Mouse (Mus musculus) midbrain, embryonic 12.5 days (tissue): ENCODE measurements around the gene Casp14. TPM values are rescaled to one million over a fixed set of nuclear protein-coding genes. Genes with fewer than 3 reads are reported as not detected.
"Not testable (repeated sequence)": the region's sequence is repeated elsewhere in the genome, so short reads cannot be mapped to it uniquely, and the experiment has no call there.

Experiments used
- ATAC-seq: fragments of 200-750 bp; cut with Nextera tagmentation; 2 replicates; pipeline ENCODE4 v1.8.0; 2017; ENCODE audit warnings: low read depth, moderate TSS enrichment, moderate library complexity; ENCODE audit not compliant: low FRiP score
- H3K27ac ChIP-seq: fragments of 300-500 bp; sonication (generic); replicated peaks from 2 replicates; pipeline ENCODE4 v1.5.1; 2016; ENCODE audit warnings: mild to moderate bottlenecking
- H3K27me3 ChIP-seq: fragments of 300-500 bp; sonication (generic); 2 replicates; pipeline ENCODE4 v1.6.1; 2016; ENCODE audit warnings: mild to moderate bottlenecking
- H3K36me3 ChIP-seq: fragments of 300-500 bp; sonication (generic); 2 replicates; pipeline ENCODE4 v1.6.1; 2016
- H3K4me1 ChIP-seq: fragments of 300-500 bp; sonication (generic); 2 replicates; pipeline ENCODE4 v1.6.1; 2016
- H3K4me2 ChIP-seq: fragments of 300-500 bp; sonication (generic); replicated peaks from 2 replicates; pipeline ENCODE4 v1.6.1; 2016; ENCODE audit warnings: mild to moderate bottlenecking, moderate library complexity
- H3K4me3 ChIP-seq: fragments of 300-500 bp; sonication (generic); 2 replicates; pipeline ENCODE4 v1.5.1; 2016; ENCODE audit warnings: mild to moderate bottlenecking
- H3K9ac ChIP-seq: fragments of 300-500 bp; sonication (generic); replicated peaks from 2 replicates; pipeline ENCODE4 v1.6.1; 2016; ENCODE audit warnings: mild to moderate bottlenecking, moderate library complexity
- H3K9me3 ChIP-seq: fragments of 300-500 bp; sonication (generic); 2 replicates; pipeline ENCODE4 v1.6.1; 2016; ENCODE audit warnings: mild to moderate bottlenecking
- WGBS: fragments of 180-500 bp; shearing (Covaris S2); methylation state at CpG from one replicate; pipeline ENCODE4 v1.1.7; 2016; 5-methylcytosine and 5-hydroxymethylcytosine counted together
- polyA plus RNA-seq: library from polyadenylated mRNA; unstranded; fragments of >200 nt; fragmentation: Nextera tagmentation; extraction: Ambion mirVana; gene quantifications from 2 replicates; pipeline ENCODE4 v1.2.1, GENCODE M21; 2016

The Casp14 gene
- polyA plus RNA-seq, 1 experiment from 2014 or later = not detected

DNA sequence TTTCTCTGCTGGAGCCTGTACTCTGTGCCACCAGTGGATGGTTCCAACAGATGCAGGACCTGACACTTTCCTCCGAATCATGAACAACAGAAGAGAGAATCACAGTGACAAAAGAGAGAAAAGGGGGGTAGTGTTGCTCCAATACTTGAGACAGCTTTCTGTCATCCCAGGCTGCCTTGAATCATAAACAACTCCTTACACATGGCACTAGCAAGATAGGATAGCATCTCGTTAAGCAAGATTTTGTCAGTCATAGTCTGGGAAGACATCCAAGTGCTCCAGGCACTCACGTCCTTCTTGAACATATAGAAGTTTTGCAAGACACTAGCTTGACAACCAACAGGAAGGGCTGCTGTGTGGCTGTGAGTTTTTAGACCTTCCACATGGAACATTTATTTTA is 8.9 kb upstream of the Casp14 start:
- Histone ChIP-seq H3K4me2 (no peak overlapping the region), H3K9ac (no peak overlapping the region), H3K27ac (no peak overlapping the region), H3K36me3 (no peaks in the 10 kb centered on the region), H3K27me3 (no peaks in the 10 kb centered on the region), H3K4me1 (no peaks in the 10 kb centered on the region), H3K4me3 (no peak overlapping the region), H3K9me3 (no peaks in the 10 kb centered on the region)
- 79% methylated on average over 3 of the region's 3 CpGs for WGBS
- no peak for ATAC-seq

GRCm38 (mm10) chr10:78723416-78723815 is 5.3 kb upstream of the Casp14 start:
- WGBS = 46% methylated on average over 2 of the region's 2 CpGs

GRCm38 (mm10) chr10:78722654-78723053 is 4.6 kb upstream of the Casp14 start:
- no peak for ATAC-seq
- H3K9me3 ChIP-seq = no peaks in the 10 kb centered on the region
- no peak overlapping the region for H3K27ac ChIP-seq
- H3K4me2 ChIP-seq = no peak overlapping the region
- no peaks in the 10 kb centered on the region for H3K27me3 ChIP-seq
- no peaks in the 10 kb centered on the region for H3K4me1 ChIP-seq
- H3K9ac ChIP-seq = no peak overlapping the region
- H3K4me3 ChIP-seq = no peak overlapping the region
- H3K36me3 ChIP-seq = no peaks in the 10 kb centered on the region
- 91% methylated on average over 2 of the region's 2 CpGs for WGBS

More at GRCm38 (mm10) chr10:78723416-78723815, 5.3 kb upstream of the Casp14 start:
- no peak overlapping the region for H3K27ac ChIP-seq
- no peaks in the 10 kb centered on the region for H3K27me3 ChIP-seq
- H3K9me3 ChIP-seq = no peaks in the 10 kb centered on the region
- no peak overlapping the region for H3K4me3 ChIP-seq
- no peaks in the 10 kb centered on the region for H3K36me3 ChIP-seq
- H3K9ac ChIP-seq = no peak overlapping the region
- H3K4me1 ChIP-seq = no peaks in the 10 kb centered on the region
- H3K4me2 ChIP-seq = no peak overlapping the region
- ATAC-seq = no peak

DNA sequence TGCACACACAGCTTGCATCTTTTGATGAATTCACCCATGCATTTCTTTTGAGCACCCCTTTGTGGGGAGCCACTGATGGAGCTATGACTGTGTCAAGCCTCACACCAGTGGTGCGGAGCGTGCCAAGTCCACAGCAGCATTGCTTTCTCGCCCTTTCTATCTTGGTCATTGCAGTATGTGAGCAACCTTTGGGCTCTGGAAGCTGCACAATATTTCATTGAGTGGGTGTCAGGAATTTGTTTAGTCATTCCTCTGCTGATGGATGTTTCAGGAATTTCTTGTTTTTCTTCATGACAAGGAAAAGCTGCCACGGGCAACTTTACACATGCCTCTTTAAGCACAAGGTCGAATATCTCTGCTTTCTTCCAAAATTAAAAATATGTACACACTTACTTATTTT is 3.9 kb upstream of the Casp14 start:
- no peak for ATAC-seq
- Histone ChIP-seq H3K27ac (no peak overlapping the region), H3K4me1 (no peaks in the 10 kb centered on the region), H3K27me3 (no peaks in the 10 kb centered on the region), H3K4me3 (no peak overlapping the region), H3K9ac (no peak overlapping the region), H3K9me3 (no peaks in the 10 kb centered on the region), H3K4me2 (no peak overlapping the region), H3K36me3 (no peaks in the 10 kb centered on the region)
- WGBS = 88% methylated on average over 5 of the region's 5 CpGs

DNA sequence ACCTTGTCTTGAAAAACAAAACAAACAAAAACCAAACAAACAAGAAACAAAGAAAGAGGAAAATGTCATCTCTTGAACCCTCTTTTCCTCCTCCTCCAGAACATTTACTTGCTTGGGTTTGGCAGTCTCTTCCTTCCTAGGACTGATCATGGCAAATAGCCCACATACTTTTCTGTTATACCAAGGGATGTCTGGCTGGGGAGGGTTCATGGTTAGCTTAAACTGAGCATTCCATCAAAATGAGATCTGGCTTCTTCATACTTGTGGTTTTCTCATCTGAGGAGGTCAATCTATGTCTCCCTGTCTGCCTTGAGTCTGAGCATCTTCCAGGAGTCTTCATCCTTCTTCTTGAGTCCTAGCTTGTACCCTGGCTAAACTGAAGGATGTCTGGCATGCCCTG is 1.9 kb downstream of the Casp14 start:
- Histone ChIP-seq H3K4me3 (no peak overlapping the region), H3K4me1 (no peaks in the 10 kb centered on the region), H3K4me2 (no peak overlapping the region), H3K9ac (no peak overlapping the region), H3K27me3 (no peaks in the 10 kb centered on the region), H3K9me3 (no peaks in the 10 kb centered on the region), H3K36me3 (no peaks in the 10 kb centered on the region), H3K27ac (no peak overlapping the region)
- ATAC-seq = no peak

- H3K27ac ChIP-seq = no peak overlapping the region
- no peaks in the 10 kb centered on the region for H3K27me3 ChIP-seq
- no peak overlapping the region for H3K9ac ChIP-seq
- H3K9me3 ChIP-seq = no peaks in the 10 kb centered on the region
- no peaks in the 10 kb centered on the region for H3K36me3 ChIP-seq
- ATAC-seq = no peak
- no peak overlapping the region for H3K4me3 ChIP-seq
- no peaks in the 10 kb centered on the region for H3K4me1 ChIP-seq
- no peak overlapping the region for H3K4me2 ChIP-seq
- 91% methylated on average over 7 of the region's 7 CpGs for WGBS
These were observed 2.9 kb downstream of the Casp14 start for GRCm38 (mm10) chr10:78715156-78715555.

- no peak overlapping the region for H3K27ac ChIP-seq
- H3K9ac ChIP-seq = no peak overlapping the region
- no peaks in the 10 kb centered on the region for H3K36me3 ChIP-seq
- H3K4me3 ChIP-seq = no peak overlapping the region
- H3K9me3 ChIP-seq = no peaks in the 10 kb centered on the region
- 86% methylated on average over 6 of the region's 6 CpGs for WGBS
- no peak for ATAC-seq
- H3K27me3 ChIP-seq = no peaks in the 10 kb centered on the region
- H3K4me1 ChIP-seq = no peaks in the 10 kb centered on the region
- no peak overlapping the region for H3K4me2 ChIP-seq
These were observed 4.0 kb downstream of the Casp14 start for GRCm38 (mm10) chr10:78714129-78714528.

GRCm38 (mm10) chr10:78710706-78711105 is 7.4 kb downstream of the Casp14 start:
- no peak overlapping the region for H3K27ac ChIP-seq
- no peak overlapping the region for H3K4me3 ChIP-seq
- H3K9me3 ChIP-seq = no peaks in the 10 kb centered on the region
- H3K9ac ChIP-seq = no peak overlapping the region
- H3K27me3 ChIP-seq = no peaks in the 10 kb centered on the region
- no peak overlapping the region for H3K4me2 ChIP-seq
- ATAC-seq = no peak
- no peaks in the 10 kb centered on the region for H3K36me3 ChIP-seq
- H3K4me1 ChIP-seq = no peaks in the 10 kb centered on the region

DNA sequence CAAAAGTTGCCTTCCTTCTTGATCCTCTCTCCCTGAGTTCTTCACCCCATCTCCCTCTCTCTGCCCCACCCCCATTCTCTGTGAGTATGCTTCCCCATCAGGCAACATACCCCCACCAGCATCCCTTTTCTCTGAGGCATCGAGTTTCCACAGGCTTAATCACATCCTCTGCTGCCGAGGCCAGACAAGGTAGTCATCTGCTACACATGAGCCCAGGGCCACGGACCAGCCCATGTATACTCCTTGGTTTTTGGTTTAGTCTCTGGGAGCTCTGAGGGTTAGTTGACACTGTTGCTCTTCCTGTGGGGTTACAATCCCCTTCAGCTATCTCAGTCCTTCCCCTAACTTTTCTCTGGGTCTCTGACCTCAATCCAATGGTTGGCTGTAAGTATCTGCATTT is 17.2 kb downstream of the Casp14 start:
- WGBS = 60% methylated on average over 3 of the region's 3 CpGs
- no peaks in the 10 kb centered on the region for H3K27me3 ChIP-seq

GRCm38 (mm10) chr10:78689973-78690372 is 28.1 kb downstream of the Casp14 start:
- H3K36me3 ChIP-seq = no peaks in the 10 kb centered on the region
- no peak overlapping the region for H3K4me3 ChIP-seq
- no peak overlapping the region for H3K4me2 ChIP-seq
- H3K9ac ChIP-seq = no peak overlapping the region
- 90% methylated on average over 6 of the region's 6 CpGs for WGBS
- no peaks in the 10 kb centered on the region for H3K4me1 ChIP-seq
- H3K27me3 ChIP-seq = no peaks in the 10 kb centered on the region
- no peaks in the 10 kb centered on the region for H3K9me3 ChIP-seq
- ATAC-seq = no peak
- H3K27ac ChIP-seq = no peak overlapping the region

More for the DNA sequence above, 17.2 kb downstream of the Casp14 start:
- Histone ChIP-seq H3K4me3 (no peak overlapping the region), H3K9ac (no peak overlapping the region), H3K9me3 (no peaks in the 10 kb centered on the region), H3K27ac (no peak overlapping the region), H3K4me1 (no peaks in the 10 kb centered on the region), H3K4me2 (no peak overlapping the region), H3K36me3 (no peaks in the 10 kb centered on the region)
- ATAC-seq = no peak

DNA sequence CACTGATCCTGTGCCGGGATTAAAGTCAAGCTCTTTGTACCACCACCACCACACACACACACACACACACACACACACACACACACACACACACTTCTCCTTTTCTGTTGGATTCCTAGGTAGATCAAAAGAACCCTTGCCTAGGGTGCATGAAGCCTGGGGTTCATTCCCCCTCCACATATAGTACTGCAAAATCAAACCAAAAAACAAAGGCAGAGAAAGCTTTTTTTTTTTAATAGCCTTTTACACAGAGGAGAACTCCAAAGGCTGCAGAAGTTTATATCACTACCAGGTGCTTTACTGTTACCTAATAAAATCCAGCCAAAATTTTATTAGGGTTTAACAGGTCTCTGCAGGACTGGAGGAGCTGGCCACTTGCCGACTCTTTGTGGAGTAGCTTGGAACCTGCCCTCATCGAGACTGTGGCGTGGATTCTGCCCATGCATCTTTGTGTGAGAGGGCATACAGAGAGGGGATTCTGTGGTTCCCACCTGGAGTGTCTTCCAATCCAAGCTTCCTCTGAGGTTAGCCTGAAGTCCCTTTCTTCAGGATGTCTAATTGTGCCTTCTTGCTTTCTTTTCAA is 31.0 kb downstream of the Casp14 start:
- WGBS = 71% methylated on average over 4 of the region's 4 CpGs
- Histone ChIP-seq H3K9me3 (no peaks in the 10 kb centered on the region), H3K27ac (no peak overlapping the region), H3K4me3 (no peak overlapping the region), H3K4me2 (no peak overlapping the region), H3K27me3 (no peaks in the 10 kb centered on the region), H3K36me3 (no peaks in the 10 kb centered on the region), H3K9ac (no peak overlapping the region), H3K4me1 (no peaks in the 10 kb centered on the region)
- ATAC-seq = no peak

DNA sequence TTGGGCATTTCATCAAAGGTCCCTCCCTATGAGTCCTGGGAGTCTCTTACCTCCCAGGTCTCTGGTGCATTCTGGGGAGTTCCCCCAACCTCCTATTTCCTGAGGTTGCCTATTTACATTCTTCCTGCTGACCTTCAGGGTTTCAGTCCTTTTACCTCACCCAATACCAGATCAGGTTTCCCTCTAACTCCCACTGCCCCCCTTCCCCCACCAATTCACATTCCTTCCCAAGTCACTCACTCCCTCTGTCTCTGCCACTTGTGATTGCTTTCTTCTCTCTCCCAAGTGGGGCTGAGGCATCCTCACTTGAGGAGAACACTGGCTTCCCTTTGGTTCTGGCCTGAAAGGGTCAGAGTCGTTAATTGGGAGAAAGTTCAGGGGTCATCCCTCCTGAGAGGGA is 48.0 kb downstream of the Casp14 start:
- H3K9me3 ChIP-seq, ATAC-seq, H3K4me2 ChIP-seq, H3K36me3 ChIP-seq, H3K27me3 ChIP-seq, H3K4me1 ChIP-seq, H3K9ac ChIP-seq, H3K27ac ChIP-seq, H3K4me3 ChIP-seq: not testable (repeated sequence)
- WGBS = 28% methylated on average over 1 of the region's 1 CpGs

DNA sequence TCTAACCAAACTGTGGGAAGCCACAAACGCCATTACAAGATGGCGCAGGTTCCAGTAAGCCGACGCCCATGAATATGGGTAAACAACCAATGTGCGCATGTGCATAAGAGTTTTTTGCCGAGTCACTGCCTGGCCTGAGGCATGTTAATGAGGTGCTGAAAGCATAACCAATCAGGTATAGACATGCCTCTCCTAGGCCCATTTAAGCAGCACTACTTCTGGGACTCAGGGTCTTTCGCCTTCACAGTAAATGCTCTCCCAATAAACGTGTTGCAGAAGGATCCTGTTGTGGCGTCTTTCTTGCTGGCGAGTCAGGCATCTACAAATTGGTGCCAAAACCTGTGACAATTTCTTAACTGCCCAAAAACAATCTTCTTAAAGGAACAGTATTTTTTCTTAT is 51.4 kb downstream of the Casp14 start:
- not testable (repeated sequence) for H3K36me3 ChIP-seq, H3K4me3 ChIP-seq, H3K9me3 ChIP-seq, H3K27me3 ChIP-seq, H3K4me1 ChIP-seq, H3K27ac ChIP-seq, ATAC-seq, H3K4me2 ChIP-seq, H3K9ac ChIP-seq
- WGBS = 95% methylated on average over 10 of the region's 10 CpGs
